ENCODE assay signal across 12 mouse cellular contexts in genomic region chr16:8208251-8209181, GRCm38 (mm10).
DNase-seq lines count a peak whose midpoint lies in the region; ATAC-seq and TF ChIP-seq lines count a peak whose summit lies in the region.
"Had no signal": no experiment of that assay in that cellular context is flagged by ENCODE, and none has a peak within 500 bp of the region (broad histone marks: within the 10 kb centered on the region; RNA-seq: fewer than 3 reads in every experiment).

No protein-coding gene starts in this region.

- no peak overlapping the region; the same call in 1 of the 2 replicates for H3K27ac ChIP-seq in forebrain, postnatal 0 days (ENCODE audit: low read depth, low read length)
- no peak overlapping the region for H3K27ac ChIP-seq in forebrain, embryonic 15.5 days (replicated peaks)
- peak overlapping the region; percentile 50 for H3K27ac ChIP-seq in heart, embryonic 16.5 days (ENCODE audit: low read length)
- H3K27ac ChIP-seq in stomach, embryonic 16.5 days (ENCODE audit: low read length), result peak overlapping the region; percentile 52
- H3K27ac ChIP-seq: liver, embryonic 15.5 days had no signal

- no peaks in the 10 kb centered on the region for H3K4me1 ChIP-seq in forebrain, postnatal 0 days (ENCODE audit: insufficient read depth)
- no peaks in the 10 kb centered on the region for H3K4me1 ChIP-seq in forebrain, embryonic 15.5 days
- H3K4me1 ChIP-seq in heart, embryonic 16.5 days (ENCODE audit: control insufficient read depth, insufficient read depth, low read length), result peaks cover 7% of the 10 kb centered on the region
- no peaks in the 10 kb centered on the region for H3K4me1 ChIP-seq in stomach, embryonic 16.5 days (ENCODE audit: control insufficient read depth, insufficient read depth, low read length)
- H3K4me1 ChIP-seq: liver, embryonic 15.5 days had no signal

- no peaks in the 10 kb centered on the region for H3K9me3 ChIP-seq in forebrain, postnatal 0 days (ENCODE audit: low read length)
- no peaks in the 10 kb centered on the region for H3K9me3 ChIP-seq in forebrain, embryonic 15.5 days
- no peaks in the 10 kb centered on the region for H3K9me3 ChIP-seq in heart, embryonic 16.5 days (replicated peaks; ENCODE audit: control insufficient read depth, low read length)
- no peaks in the 10 kb centered on the region for H3K9me3 ChIP-seq in stomach, embryonic 16.5 days (replicated peaks; ENCODE audit: control insufficient read depth, low read length)
- H3K9me3 ChIP-seq: liver, embryonic 15.5 days had no signal

- no peak for ATAC-seq in forebrain, postnatal 0 days
- no peak for ATAC-seq in forebrain, embryonic 15.5 days (replicated peaks)
- peak; percentile 84 for ATAC-seq in heart, embryonic 16.5 days (replicated peaks; ENCODE audit: extremely low read depth, insufficient read depth, low FRiP score)
- ATAC-seq in stomach, embryonic 16.5 days (ENCODE audit: insufficient read depth, low FRiP score), result peak; percentile 79

- no peak overlapping the region for H3K9ac ChIP-seq in forebrain, postnatal 0 days
- H3K9ac ChIP-seq in forebrain, embryonic 15.5 days (replicated peaks), result no peak overlapping the region
- no peak overlapping the region for H3K9ac ChIP-seq in heart, embryonic 16.5 days (ENCODE audit: low read length)
- no peak overlapping the region for H3K9ac ChIP-seq in stomach, embryonic 16.5 days (ENCODE audit: low read length)
- H3K9ac ChIP-seq: liver, embryonic 15.5 days had no signal

- WGBS in forebrain, postnatal 0 days, result 71% methylated on average over 8 of the region's 8 CpGs
- WGBS in forebrain, embryonic 15.5 days, result 82% methylated on average over 8 of the region's 8 CpGs
- WGBS in heart, embryonic 16.5 days, result 22% methylated on average over 8 of the region's 8 CpGs
- WGBS in stomach, embryonic 16.5 days, result 34% methylated on average over 8 of the region's 8 CpGs

- no peaks in the 10 kb centered on the region for H3K36me3 ChIP-seq in forebrain, postnatal 0 days (ENCODE audit: insufficient read depth)
- H3K36me3 ChIP-seq in forebrain, embryonic 15.5 days, result no peaks in the 10 kb centered on the region
- no peaks in the 10 kb centered on the region for H3K36me3 ChIP-seq in heart, embryonic 16.5 days (ENCODE audit: control insufficient read depth, insufficient read depth)
- H3K36me3 ChIP-seq in stomach, embryonic 16.5 days (ENCODE audit: control insufficient read depth, insufficient read depth, low read length), result no peaks in the 10 kb centered on the region
- H3K36me3 ChIP-seq: G1E; liver, embryonic 15.5 days had no signal

- H3K27me3 ChIP-seq in forebrain, postnatal 0 days (ENCODE audit: insufficient read depth, low read length), result no peaks in the 10 kb centered on the region
- H3K27me3 ChIP-seq in forebrain, embryonic 15.5 days, result no peaks in the 10 kb centered on the region
- no peaks in the 10 kb centered on the region for H3K27me3 ChIP-seq in heart, embryonic 16.5 days (ENCODE audit: control insufficient read depth, insufficient read depth, low read length)
- no peaks in the 10 kb centered on the region for H3K27me3 ChIP-seq in stomach, embryonic 16.5 days (ENCODE audit: control insufficient read depth, insufficient read depth, low read length)
- H3K27me3 ChIP-seq: liver, embryonic 15.5 days had no signal

- no peak for TF ChIP-seq CTCF in forebrain, postnatal 0 days (IDR thresholded peaks at IDR 0.05; ENCODE audit: low read depth)

- no peak overlapping the region for H3K4me2 ChIP-seq in forebrain, postnatal 0 days (ENCODE audit: low read depth)
- H3K4me2 ChIP-seq in forebrain, embryonic 15.5 days (replicated peaks), result no peak overlapping the region
- H3K4me2 ChIP-seq in heart, embryonic 16.5 days (ENCODE audit: low read depth, low read length), result no peak overlapping the region
- no peak overlapping the region for H3K4me2 ChIP-seq in stomach, embryonic 16.5 days (ENCODE audit: low read depth, low read length)
- H3K4me2 ChIP-seq: liver, embryonic 15.5 days had no signal

- no peak overlapping the region for H3K4me3 ChIP-seq in forebrain, postnatal 0 days (ENCODE audit: low read depth, low read length)
- H3K4me3 ChIP-seq in forebrain, embryonic 15.5 days, result no peak overlapping the region
- H3K4me3 ChIP-seq in heart, embryonic 16.5 days (ENCODE audit: low read length), result no peak overlapping the region
- no peak overlapping the region for H3K4me3 ChIP-seq in stomach, embryonic 16.5 days (replicated peaks; ENCODE audit: low read length)
- H3K4me3 ChIP-seq: liver, embryonic 15.5 days had no signal

- peak; percentile 40 for DNase-seq in forebrain, postnatal 0 days
- DNase-seq in right cerebral cortex, postnatal 10 days (ENCODE audit: low spot score in 2 of 2), result peak; percentile 34 to 36
- no peak for DNase-seq in right cerebral cortex, postnatal 4 days
- DNase-seq in cerebellum, adult 9-11 months, result no peak
- no peak for DNase-seq in urinary bladder, postnatal 25 days (ENCODE audit: low spot score)
- DNase-seq: B cell, adult 2 months; thymus, postnatal 4 days had no signal

Comparison
In these comparisons a context has a peak if more than half of its experiments do, and no peak if none do; other contexts are left out.
1. DNase-seq: peak in forebrain, postnatal 0 days (single experiment) and right cerebral cortex, postnatal 10 days (2 of 2); none in right cerebral cortex, postnatal 4 days (single experiment), cerebellum, adult 9-11 months (single experiment) and urinary bladder, postnatal 25 days (single experiment).
2. ATAC-seq: peak in heart, embryonic 16.5 days (single experiment) and stomach, embryonic 16.5 days (single experiment); none in forebrain, postnatal 0 days (single experiment) and forebrain, embryonic 15.5 days (single experiment).
3. H3K27ac ChIP-seq: peak in heart, embryonic 16.5 days (single experiment) and stomach, embryonic 16.5 days (single experiment); none in forebrain, postnatal 0 days (single experiment) and forebrain, embryonic 15.5 days (single experiment).